Mouse (Mus musculus) lung, postnatal 0 days (tissue): ENCODE measurements around the gene Mfsd1.

Experiments
- CTCF ChIP-seq: IDR thresholded peaks from 2 replicates; pipeline ENCODE4 v1.5.1; 2016; ENCODE audit warnings: antibody characterized with exemption, mild to moderate bottlenecking
- EP300 ChIP-seq: IDR thresholded peaks from 2 replicates; pipeline ENCODE4 v1.6.1; 2016; ENCODE audit warnings: antibody characterized with exemption, mild to moderate bottlenecking, control low read depth

DNA sequence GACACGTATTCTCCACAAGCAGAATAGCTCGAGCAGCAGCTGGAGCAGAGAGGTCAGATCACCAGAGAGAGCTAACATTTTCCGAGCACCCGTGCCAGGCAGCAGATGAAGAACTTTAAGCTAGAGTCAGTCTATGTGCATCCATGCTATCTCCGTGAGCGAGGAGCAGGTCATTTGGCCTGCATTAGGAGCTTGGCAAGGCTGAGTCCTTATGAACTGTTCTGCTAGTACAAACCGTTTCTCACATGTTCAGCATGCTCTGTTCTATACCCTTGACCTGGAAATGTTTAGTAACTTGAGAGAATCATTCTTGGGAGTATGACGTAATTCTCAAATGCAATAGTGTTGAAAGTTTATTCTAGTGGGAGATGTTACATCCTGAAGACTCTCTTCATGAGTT is 38.9 kb upstream of the Mfsd1 start:
- TF ChIP-seq EP300 (no peak), CTCF (no peak)
